Mouse (Mus musculus) layer of hippocampus, postnatal 10 days (tissue): Measurements from ENCODE around the gene Clp1. TPM values are rescaled to one million over a fixed set of nuclear protein-coding genes. Genes with fewer than 3 reads are reported as not detected.

Source experiments
- DNase-seq, 2 experiments: peaks; one replicate each; pipeline ENCODE4 v3.0.0; 2021; ENCODE audit warnings: low spot score in 2 of 2
- long read RNA-seq: library from polyadenylated mRNA; stranded (forward); transcript quantifications from one replicate; pipeline ENCODE4 v2.0.0, GENCODE M21; 2023
- total RNA-seq, 2 experiments: library from RNA; stranded (reverse); gene quantifications; 2 replicates each; pipeline ENCODE4 v1.2.3; 2021

Gene Clp1
- 1 to 10 TPM; 7.4 to 9.5 TPM for total RNA-seq
- long read RNA-seq, transcript Clp1-201 (3 exons, 1,912 nt) = major isoform, 10 of 12 reads
- long read RNA-seq, partial matches to known transcripts = 0 of 12 reads
- long read RNA-seq, other reads (novel, unspliced or antisense) = 2 of 12 reads

DNA sequence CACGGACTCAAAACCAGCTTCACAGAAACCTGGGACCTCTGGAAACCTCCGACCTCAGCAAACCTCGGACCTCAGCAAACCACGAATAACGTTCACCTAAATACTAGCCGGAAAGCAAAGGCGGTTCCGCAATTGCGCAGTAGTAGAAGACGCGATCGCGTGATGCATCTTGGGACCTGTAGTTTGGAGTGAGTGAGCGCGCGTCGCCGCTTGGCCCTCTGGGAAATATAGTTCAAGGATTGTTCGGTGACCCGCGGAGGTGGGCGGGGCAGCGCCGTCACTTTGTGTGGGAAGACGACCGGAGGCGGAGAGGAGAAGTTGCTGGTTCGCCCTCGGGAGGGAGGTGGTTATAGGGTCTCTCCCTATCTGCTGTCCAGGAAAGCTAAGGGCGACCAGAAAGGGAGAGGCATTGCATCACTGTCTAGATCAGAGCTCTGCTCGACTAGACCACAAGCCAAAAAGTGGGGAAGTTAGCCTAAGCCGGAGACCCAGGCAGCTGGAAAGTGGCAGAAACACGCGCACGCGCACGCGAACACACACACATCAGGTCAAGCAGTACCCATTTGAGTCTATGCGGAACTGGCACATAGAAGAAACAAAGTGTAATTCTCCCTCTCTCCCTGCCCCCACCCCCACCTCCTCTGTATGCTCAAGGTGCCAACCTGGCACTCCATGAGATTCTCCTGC, at the start of gene Clp1:
Clp1 (minus strand) TSS at position 179 of the 687 bp plus-strand sequence.
- DNase-seq = peak; percentile 89 to 92

DNA sequence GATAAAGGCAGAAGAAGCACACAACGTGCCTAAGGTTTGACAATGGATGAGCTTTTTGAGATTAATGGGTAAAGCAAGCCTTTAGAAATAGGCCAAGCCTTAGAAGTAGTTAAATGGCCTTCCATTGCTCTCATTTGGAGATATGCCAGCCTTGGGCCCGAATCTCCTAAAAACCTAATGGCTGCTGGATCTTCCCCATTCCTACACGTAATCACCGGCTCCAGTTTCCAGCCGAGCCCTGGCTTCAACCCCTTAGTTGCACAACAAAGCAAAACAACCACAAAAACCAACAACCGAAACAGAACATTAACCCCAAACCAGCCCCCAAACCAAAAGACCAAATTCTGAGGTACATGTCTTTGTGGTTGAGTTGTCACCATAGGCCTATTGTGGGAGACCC, 48.5 kb upstream of the Clp1 start:
- DNase-seq = peak in 1 of 2 experiments; percentile 17

DNA sequence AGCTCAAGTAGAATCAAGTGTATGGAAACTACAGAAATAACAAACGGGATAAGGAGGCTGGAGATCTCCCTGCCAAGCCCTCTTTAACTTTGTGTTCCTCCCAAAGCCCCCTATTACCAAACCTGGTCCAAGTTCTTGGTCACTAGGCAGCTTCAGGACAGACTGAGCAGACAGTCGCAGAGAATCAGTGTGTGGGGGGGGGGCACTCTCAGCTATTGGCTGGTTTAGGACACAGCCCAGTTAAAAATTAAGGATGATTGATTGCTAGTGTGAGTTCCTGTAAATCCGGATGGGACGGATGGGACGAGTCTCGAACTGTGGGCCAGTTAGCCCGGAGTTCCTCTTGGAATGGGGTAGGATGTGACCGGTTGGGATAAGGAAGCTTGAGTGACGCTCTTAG, 48.1 kb upstream of the Clp1 start, which contains the start of gene Serping1:
Serping1 (minus strand) TSS at position 204 of the 400 bp plus-strand sequence.
- DNase-seq = no peak

DNA sequence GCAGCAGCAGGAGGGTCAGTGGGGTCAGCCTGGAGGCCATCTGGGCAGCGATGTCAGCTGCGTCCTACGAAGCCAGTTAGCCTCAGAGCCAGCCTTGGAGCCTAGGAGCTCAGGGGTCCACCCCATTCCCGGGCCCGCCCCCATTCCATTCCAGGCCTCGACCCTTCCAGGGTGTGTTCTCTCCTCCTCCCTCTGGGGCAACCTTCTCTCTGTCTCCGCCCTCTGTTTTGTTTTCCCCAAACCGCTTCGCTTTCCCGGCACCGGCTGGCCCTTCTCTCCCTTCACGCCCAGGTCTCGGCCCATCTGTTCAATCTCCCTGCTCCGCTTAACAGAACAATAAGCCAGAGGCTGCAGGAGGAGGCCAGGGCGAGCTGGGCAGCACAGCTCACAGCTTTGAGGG, 47.6 kb upstream of the Clp1 start:
- peak; percentile 17 to 32 for DNase-seq

DNA sequence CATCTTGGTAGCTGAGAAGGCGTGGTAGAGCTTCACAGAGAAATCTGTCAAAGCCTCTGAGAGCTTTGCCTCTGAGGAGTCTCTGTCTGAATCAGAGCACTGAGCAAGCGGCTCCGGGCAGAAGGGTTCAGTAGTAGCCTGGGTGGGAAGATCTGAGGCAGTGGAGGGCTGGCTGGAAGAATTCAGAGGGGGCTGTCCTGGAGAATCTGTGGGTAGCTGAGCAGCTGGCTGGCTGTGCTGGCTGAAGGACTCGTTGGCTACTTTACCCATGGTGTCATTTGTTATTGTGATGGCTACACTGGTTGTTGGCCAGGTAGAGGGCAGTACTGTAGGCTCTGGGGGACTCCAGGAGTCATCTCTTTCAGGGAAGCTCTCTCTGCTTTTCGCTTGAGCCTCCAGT, 46.0 kb upstream of the Clp1 start:
- no peak for DNase-seq

DNA sequence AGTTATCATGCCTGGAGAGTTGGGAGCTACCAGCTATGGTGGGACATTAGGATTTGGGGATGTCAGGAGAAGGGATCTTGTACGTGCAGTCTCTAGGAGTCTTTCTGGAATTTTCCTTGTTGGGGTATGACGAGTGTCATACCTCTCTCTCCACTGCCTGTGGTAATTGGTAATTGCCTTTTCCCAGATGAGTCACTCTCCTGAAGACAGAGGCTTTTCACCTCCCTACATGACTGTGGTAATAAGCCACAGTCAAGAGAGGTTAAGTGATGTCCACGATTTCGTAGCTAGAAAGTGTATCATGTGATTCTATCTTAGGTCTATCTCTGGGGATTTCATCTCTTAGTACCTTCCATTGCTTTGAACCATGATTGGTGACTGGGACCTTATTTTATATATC, 45.3 kb upstream of the Clp1 start:
- DNase-seq = no peak

DNA sequence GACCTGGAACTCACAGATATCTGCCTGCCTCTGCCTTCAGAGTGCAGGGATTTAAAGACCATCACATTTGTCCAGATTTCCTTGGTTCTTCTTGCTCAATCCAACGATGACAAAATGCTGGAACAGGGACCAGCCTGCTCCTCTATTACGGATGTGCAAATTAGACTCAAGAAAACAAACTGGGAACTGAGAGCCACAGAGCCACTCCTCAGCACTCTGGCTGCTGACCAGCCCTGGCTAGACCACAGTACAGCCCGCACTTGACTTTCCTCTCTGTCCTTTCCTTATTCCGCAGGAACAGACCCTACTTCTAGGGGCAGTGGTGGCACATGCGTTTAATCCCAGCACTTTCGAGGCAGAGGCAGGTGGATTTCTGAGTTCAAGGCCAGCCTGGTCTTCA, 43.4 kb upstream of the Clp1 start:
- DNase-seq = no peak

DNA sequence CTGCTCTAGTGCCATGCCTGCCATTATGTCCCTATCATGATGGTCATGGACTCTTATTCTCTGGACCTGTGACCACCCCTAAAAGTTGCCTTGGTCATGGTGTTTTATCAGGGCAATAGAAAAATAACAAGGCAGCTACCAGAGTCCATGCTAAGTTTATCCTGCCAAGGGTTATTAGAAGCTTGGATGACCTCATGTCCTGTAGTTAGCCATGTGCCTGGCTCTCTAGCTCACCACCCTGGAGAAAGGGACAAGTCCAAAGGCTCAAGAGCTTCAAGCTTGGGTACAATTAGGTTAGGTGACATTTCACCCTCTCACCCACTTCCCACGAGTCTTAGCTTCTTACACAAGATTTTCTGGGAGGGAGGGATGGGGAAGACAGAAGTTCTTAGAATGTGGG, 35.7 kb upstream of the Clp1 start:
- no peak for DNase-seq

DNA sequence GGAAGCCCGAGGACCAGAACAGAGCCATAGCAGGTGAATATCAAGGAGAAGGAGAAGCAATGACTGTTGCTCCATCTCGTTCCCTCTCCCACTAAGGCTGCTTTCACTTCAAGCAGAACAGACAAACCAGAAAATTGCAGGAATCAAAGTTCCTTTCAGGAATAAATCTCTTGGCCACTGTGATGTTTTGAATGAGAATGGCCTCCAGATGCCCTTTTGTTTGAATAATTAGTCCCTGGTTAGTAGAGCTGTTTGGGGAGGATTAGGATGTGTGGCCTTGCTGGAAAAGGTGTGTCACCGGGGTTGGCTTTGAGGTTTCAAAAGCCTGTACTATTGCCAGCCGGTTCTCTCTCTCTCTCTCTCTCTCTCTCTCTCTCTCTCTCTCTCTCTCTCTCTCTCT, 35.1 kb upstream of the Clp1 start:
- no peak for DNase-seq

DNA sequence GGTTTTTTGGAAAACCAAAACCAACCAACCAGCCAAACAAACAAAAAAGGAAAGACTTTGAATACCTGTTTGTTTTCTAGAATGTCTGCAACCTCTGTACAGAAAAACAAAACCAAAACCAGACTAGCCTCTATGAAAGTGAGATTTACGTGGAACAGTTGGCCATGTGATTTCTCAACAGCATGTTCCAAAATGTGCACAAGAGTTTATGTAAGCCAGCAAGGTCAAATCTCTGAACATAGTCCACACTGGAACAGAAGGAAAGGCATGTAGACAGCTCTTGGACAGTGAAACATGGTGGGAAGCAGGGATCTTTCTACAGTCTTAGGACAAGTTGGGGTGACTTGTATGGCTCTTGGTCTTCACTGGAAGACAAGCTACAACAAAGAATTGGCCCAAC, 34.7 kb upstream of the Clp1 start:
- DNase-seq = no peak

DNA sequence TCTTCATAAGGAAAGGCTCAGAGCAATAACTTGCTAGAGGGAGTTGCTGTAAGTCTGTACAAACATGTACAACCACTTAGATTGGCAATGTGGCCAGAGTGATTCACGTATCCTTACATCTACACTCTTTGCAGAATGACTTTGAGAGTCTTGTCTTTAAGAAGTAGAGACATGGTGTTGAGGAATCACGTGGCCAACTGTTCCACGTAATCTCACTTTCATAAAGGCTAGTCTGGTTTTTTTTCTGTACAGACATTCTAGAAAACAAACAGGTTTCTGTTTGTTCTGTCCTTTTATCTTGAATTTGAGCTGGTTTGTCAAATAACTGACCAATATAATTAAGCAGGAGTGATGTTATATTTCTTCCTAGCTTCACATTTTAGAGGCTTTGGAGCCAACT, 34.2 kb upstream of the Clp1 start:
- no peak for DNase-seq

DNA sequence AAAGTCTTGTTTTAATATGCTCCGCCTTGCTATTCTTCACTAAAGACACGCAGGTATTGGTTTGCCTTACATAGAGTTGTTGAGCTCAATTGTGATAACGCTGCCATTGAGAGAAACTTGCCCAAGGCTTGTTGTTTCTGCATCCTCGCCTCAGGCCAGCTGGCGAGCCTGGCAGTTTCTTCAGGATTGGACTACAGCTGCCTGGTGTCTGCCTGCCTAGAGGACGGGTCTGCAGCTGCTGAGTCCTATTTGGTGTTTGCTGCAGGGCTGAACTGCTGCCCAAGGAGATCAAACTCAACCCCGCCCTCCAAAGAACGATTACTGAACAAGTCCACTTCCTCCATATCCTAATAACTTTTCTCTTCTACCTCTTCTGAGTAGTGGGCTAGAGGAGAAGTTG, 33.6 kb upstream of the Clp1 start:
- no peak for DNase-seq

DNA sequence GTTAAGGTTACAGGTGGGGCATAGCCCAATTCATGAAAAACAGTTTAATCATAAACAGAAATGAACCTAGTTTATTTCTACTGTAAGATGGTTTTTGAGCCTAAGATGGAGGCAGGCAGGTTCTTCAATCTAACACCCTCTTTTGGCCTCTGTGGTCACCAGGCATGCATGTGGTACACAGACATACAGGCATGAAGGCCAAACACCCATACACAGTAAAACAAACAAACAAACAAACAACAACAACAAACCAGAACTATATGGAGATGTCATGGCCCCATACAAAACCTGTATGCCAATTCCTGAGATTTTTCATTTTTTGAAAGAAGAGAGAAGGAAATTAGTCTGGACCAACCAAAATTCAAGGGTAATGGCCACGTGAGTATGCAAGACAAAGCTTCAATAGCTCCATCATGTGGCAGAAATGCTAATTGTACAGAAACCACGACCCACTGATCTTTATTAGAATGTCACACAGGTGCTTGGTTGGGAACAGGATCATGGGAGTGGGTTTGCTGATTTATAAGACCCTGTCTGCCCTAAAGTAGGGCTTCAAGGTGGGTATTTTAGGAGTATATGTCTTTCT, 31.5 kb upstream of the Clp1 start:
- no peak for DNase-seq

DNA sequence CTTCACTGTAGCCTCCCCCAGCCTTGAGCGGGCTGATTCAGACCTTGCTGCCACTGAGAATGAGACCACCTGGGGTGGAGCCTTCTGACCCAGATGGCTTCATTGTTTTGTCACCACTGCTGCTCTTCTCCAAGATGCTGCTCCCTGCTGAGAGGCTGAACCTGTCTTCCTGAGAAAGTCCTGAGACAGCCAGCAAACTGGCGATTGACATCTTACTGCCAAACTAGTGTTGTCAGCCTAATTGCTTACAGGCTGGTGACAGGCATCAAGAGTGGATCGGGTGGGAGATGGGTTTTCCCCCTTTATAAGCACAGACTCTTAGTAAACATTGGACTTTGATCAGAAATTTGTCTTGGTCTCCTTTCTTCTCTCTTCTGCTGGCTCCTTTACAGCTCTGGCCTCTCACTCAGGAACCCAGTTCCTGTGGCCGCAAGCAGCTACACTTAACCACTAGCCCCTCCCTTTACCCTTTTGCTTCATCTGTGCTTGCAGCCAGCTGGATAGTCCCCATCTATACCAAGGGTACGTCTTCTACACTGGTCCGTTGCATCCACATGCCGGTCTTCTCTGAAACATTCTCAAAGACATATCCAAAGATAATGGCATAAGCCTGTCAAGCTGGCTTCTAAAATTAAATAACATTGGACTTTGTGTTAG, 30.0 kb upstream of the Clp1 start:
- no peak for DNase-seq

DNA sequence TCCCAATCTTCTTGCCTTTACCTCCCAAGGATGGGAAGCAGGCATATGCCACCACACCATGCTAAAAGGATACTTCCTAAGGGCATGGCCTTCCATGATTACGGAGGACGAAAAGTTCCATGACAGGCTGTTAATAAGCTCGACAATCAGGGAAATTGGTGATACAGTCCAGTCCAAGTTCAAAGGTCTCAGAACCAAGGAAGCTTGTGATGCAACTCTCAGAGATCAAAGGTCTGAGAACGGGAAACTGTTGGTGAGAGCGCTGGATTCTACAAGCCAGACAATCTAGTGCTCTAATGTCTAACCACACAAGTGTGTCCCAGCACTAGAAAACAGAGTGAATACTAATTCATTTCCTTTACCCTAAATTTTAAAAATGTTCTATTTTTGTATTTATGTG, 29.1 kb upstream of the Clp1 start:
- no peak for DNase-seq

DNA sequence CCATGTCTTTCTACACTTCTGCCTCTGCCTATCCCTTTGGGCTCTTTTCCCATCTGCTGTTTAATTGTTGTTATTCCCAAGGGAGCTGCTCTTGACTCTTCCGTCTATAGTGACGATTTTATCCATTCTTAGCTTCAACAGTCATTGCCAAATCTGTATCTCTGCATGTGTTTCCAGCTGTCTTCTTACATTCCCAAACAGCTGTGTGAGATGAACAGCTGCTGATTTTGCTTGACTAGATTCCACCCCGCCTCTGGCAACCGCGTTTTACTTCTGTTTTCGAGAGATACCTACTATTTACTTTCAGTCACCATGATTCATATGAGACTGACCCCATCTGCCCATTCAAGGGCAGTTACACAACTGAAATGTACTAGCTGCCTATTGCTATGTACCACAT, 23.0 kb upstream of the Clp1 start:
- DNase-seq = no peak

DNA sequence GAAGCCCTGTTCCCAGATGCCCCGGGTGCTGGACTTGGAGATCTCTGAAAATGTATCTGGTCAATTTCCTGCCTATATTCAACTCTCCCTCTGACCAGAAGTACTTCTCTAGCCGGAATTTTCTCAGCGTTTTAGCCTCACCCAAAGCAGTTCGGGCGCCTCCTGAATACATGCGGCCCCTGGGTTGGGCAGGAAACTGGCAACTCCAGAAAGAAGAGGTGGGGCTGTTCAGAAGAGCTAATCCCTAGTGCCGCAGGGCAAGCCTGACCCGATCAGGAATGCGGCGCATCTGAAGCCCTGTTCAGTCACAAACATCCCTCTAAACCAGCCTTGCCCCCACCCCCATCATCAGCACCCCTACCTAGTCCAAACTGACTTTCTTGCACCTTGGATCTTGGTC, 17.0 kb upstream of the Clp1 start:
- DNase-seq = no peak

DNA sequence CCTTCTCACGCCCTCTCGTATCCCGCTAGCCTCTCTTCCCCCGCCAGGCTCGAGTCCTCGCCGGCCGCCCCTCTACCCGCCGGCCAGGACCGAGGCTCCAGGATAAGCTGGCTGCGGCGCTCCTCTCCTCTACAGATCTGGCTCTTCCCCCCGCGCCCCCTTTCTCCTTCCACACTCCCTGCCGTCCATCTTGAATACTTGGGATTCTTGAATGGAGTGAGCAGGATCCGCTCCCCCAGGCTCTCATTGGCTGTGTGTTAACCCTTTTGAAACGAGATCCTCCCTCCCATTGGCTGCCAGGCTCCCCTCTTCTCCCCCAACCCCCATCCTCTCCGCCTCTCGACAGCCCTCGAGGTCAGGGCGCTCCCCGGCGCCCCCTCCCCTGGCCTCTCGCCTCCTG, 16.4 kb upstream of the Clp1 start, which contains the start of gene Gm19426:
Gm19426 (minus strand) TSS at position 95 of the 400 bp plus-strand sequence.
- peak; percentile 73 to 79 for DNase-seq

DNA sequence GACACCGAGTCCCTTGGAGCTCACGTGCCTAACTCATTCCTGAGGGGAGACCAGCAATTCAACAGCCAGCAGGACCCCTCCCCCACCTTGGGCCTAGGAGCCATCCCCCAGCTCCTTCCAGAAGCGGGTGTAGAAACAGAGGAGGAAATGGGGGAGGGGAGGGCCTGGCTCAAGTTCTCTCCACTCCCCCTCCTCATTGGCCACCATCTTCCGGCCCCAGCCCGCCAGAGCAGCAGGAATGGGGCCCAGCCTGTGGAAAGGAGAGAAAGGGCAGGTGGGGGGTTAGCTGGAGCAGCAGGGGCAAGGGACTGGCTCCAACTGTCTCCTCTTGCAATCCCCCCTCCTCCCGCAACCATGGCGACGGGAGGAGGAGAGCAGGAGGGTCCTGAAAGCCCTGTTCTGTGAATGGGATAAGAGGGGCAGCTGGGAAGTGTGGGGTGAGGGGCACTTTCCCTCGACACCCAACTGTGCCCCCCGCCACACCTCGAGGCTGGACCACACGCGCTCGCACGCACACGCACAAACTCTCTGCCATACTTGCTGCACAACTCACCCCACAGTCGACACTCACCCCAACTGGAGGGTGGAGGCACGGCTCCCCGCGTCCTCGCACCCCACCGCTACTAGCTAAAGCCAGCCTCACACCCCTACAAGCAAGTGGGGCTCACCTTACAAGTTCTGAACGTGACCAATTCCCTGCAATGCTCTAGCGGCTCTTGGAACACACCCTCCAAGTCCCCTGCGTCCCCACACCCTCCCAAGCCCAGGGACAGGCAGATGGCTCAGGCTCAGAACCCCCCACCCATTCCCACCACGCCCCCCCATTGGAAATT, 15.5 kb upstream of the Clp1 start:
- DNase-seq = peak; percentile 51 to 67

DNA sequence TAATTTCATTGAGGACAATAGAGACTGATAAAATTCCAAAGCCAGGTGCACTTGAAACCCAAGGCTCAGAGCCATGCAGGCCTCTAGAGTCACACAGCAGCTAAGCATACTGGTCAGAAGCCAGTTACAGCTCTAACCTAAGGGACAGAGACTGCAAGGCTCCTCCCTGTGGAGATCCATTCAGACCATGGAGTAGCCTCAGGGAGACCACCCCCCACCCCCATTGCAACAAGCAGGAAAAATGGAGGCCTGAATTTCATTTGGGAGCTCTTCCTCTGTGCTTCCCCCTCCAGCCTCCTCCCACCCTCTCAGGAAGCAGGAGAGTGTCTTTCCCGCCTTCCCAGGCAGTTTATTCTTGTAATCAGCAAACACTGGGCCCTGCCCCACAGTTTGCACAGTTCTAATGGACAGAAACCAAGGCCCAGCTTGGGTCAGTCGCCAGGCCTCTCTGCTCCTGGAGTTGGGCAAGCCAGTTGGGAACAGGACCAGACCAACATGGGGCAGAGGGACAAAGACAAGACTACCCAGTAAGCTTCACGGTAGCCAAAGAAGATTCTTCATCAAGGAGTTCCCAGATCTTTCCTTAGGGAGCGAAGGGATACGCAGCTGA, 14.8 kb upstream of the Clp1 start:
- no peak for DNase-seq
